ENCODE assay signal across 13 mouse cellular contexts in the genomic region with DNA sequence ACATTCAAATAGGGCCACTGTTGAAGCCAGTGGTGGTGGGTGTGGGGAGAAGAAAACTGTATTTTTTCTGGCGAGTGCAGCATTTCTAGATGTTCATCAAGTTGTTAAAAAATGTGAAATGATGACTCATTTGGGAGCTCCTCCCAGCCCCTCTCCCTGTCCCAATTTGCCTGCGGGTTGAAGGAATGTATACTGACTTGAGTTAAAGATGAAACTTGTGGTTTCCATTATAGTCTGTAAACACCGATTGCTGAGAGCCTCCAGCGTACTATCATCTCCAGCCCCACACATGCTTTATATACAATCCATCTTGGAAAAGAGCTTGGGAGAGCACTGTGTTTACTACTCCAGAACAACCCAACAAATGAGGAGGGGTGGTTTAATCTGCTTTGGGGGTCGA.
"Had no signal": no experiment of that assay in that cellular context is flagged by ENCODE, and none has a peak within 500 bp of the region (broad histone marks: within the 10 kb centered on the region; RNA-seq: fewer than 3 reads in every experiment).

No protein-coding gene starts in this region.

- DNase-seq: kidney, adult 18-20 months; kidney, postnatal 14 days; left cerebral cortex, postnatal 4 days; lung, adult 18-20 months had no signal

- H3K4me2 ChIP-seq: midbrain, embryonic 11.5 days; neural tube, embryonic 12.5 days had no signal

- ATAC-seq: inflammation-experienced regulatory T-cells, adult 6 months; lung, postnatal 0 days; midbrain, embryonic 16.5 days had no signal

- H3K4me3 ChIP-seq: megakaryocyte, embryonic 14.5 days; neural tube, embryonic 12.5 days had no signal

- H3K36me3 ChIP-seq: neural tube, embryonic 12.5 days had no signal

- H3K27ac ChIP-seq: liver, embryonic 14.5 days; macrophage; neural tube, embryonic 12.5 days; stomach, postnatal 0 days had no signal

- H3K9me3 ChIP-seq: neural tube, embryonic 12.5 days had no signal

- H3K4me1 ChIP-seq: megakaryocyte, embryonic 14.5 days; neural tube, embryonic 12.5 days had no signal

- H3K9ac ChIP-seq: liver, embryonic 14.5 days; neural tube, embryonic 12.5 days had no signal

- H3K27me3 ChIP-seq: megakaryocyte, embryonic 14.5 days; neural tube, embryonic 12.5 days had no signal
